Mouse (Mus musculus) MEL (cell line): ENCODE results near the gene Fdxr. TPM values are rescaled to one million over a fixed set of nuclear protein-coding genes. Genes with fewer than 3 reads are reported as not detected.

Experiments
- DNase-seq: peaks from one replicate; pipeline ENCODE4 v3.0.0; 2011; ENCODE audit warnings: low read depth, low spot score
- H3K27ac ChIP-seq: 2 replicates; pipeline ENCODE4 v1.5.1; 2012; ENCODE audit warnings: low read depth, mild to moderate bottlenecking, control low read depth, low read length, moderate library complexity; ENCODE audit not compliant: control insufficient read depth
- H3K27me3 ChIP-seq, 2 experiments: fragments of 150-350 bp in 1 of 2; sonication (generic) in 1 of 2; 2 replicates each; pipeline ENCODE4 v1.6.1; 2012; ENCODE audit warnings: low read length in 2 of 2, mild to moderate bottlenecking in 2 of 2, improper control_type of control experiment in 1 of 2, moderate library complexity in 1 of 2; ENCODE audit not compliant: insufficient read depth in 2 of 2, control insufficient read depth in 1 of 2
- H3K36me3 ChIP-seq, 2 experiments: 2 replicates each; pipeline ENCODE4 v1.6.1; 2012 to 2014; ENCODE audit warnings: low read length in 2 of 2, improper control_type of control experiment in 1 of 2, inconsistent platforms in 1 of 2, mild to moderate bottlenecking in 1 of 2; ENCODE audit not compliant: insufficient read depth in 2 of 2, control insufficient read depth in 1 of 2
- H3K4me1 ChIP-seq, 2 experiments: fragments of 150-350 bp in 1 of 2; sonication (generic) in 1 of 2; 2 replicates each; pipeline ENCODE4 v1.6.1; 2012; ENCODE audit warnings: low read length in 2 of 2, improper control_type of control experiment in 1 of 2, mild to moderate bottlenecking in 1 of 2; ENCODE audit not compliant: insufficient read depth in 2 of 2, control insufficient read depth in 1 of 2
- H3K4me3 ChIP-seq, 2 experiments: fragments of 150-350 bp in 1 of 2; sonication (generic) in 1 of 2; 2 replicates each; pipeline ENCODE4 v1.5.1; 2012; ENCODE audit warnings: low read depth in 2 of 2, low read length in 2 of 2, mild to moderate bottlenecking in 2 of 2, moderate library complexity in 2 of 2, control low read depth in 1 of 2, improper control_type of control experiment in 1 of 2; ENCODE audit not compliant: control insufficient read depth in 1 of 2, insufficient read depth in 1 of 2
- H3K79me2 ChIP-seq: 2 replicates; pipeline ENCODE4 v1.6.1; 2012; ENCODE audit warnings: mild to moderate bottlenecking, low read length, moderate library complexity; ENCODE audit not compliant: control insufficient read depth, poor library complexity, insufficient read depth
- H3K9ac ChIP-seq: 2 replicates; pipeline ENCODE4 v1.6.1; 2012; ENCODE audit warnings: low read depth, mild to moderate bottlenecking, control low read depth, low read length, moderate library complexity; ENCODE audit not compliant: control insufficient read depth, poor library complexity, severe bottlenecking
- H3K9me3 ChIP-seq: fragments of 150-350 bp; sonication (generic); replicated peaks from 2 replicates; pipeline ENCODE4 v1.6.1; 2012; ENCODE audit warnings: mild to moderate bottlenecking, low read length, improper control_type of control experiment, moderate library complexity; ENCODE audit not compliant: insufficient read depth
- BHLHE40 ChIP-seq: IDR thresholded peaks from 2 replicates; pipeline ENCODE4 v1.6.1; 2012; ENCODE audit warnings: low read depth, mild to moderate bottlenecking, inconsistent platforms, low read length, improper control_type of control experiment, borderline replicate concordance
- CHD1 ChIP-seq: IDR thresholded peaks from 2 replicates; pipeline ENCODE4 v1.6.1; 2012; ENCODE audit warnings: low read depth, mild to moderate bottlenecking, inconsistent platforms, low read length, improper control_type of control experiment
- E2F4 ChIP-seq: IDR thresholded peaks from 2 replicates; pipeline ENCODE4 v1.6.1; 2011; ENCODE audit warnings: low read depth, low read length, improper control_type of control experiment, borderline replicate concordance
- ELF1 ChIP-seq: IDR thresholded peaks from 2 replicates; pipeline ENCODE4 v1.6.1; 2014; ENCODE audit warnings: low read depth, mild to moderate bottlenecking, inconsistent platforms, low read length, improper control_type of control experiment, moderate library complexity
- ETS1 ChIP-seq: IDR thresholded peaks from 2 replicates; pipeline ENCODE4 v1.6.1; 2012; ENCODE audit warnings: low read depth, mild to moderate bottlenecking, inconsistent platforms, low read length, improper control_type of control experiment, moderate library complexity
- GABPA ChIP-seq: IDR thresholded peaks from 2 replicates; pipeline ENCODE4 v1.6.1; 2012; ENCODE audit warnings: low read depth, mild to moderate bottlenecking, inconsistent platforms, low read length, improper control_type of control experiment, moderate library complexity
- GATA1 ChIP-seq: IDR thresholded peaks from 2 replicates; pipeline ENCODE4 v1.6.1; 2011; ENCODE audit warnings: low read depth, low read length, improper control_type of control experiment
- HCFC1 ChIP-seq: IDR thresholded peaks from 2 replicates; pipeline ENCODE4 v1.6.1; 2012; ENCODE audit warnings: low read depth, mild to moderate bottlenecking, inconsistent platforms, low read length, improper control_type of control experiment, moderate library complexity
- JUND ChIP-seq: IDR thresholded peaks from 2 replicates; pipeline ENCODE4 v1.6.1; 2011; ENCODE audit warnings: low read depth, mild to moderate bottlenecking, improper control_type of control experiment, low read length
- KAT2A ChIP-seq: conservative IDR thresholded peaks from 2 replicates; pipeline ENCODE4 v1.6.1; 2012; ENCODE audit warnings: low read depth, low read length, improper control_type of control experiment, inconsistent platforms
- MAX ChIP-seq: IDR thresholded peaks from 2 replicates; pipeline ENCODE4 v1.6.1; 2011; ENCODE audit warnings: low read length, improper control_type of control experiment
- MAZ ChIP-seq: IDR thresholded peaks from 2 replicates; pipeline ENCODE4 v1.6.1; 2012; ENCODE audit warnings: low read depth, mild to moderate bottlenecking, inconsistent platforms, low read length, improper control_type of control experiment
- MYC ChIP-seq: IDR thresholded peaks from 2 replicates; pipeline ENCODE4 v1.6.1; 2011; ENCODE audit warnings: low read depth, mild to moderate bottlenecking, low read length, improper control_type of control experiment, moderate library complexity
- NELFE ChIP-seq: IDR thresholded peaks from 2 replicates; pipeline ENCODE4 v1.6.1; 2011; ENCODE audit warnings: low read depth, low read length, improper control_type of control experiment
- NRF1 ChIP-seq: IDR thresholded peaks from 2 replicates; pipeline ENCODE4 v1.6.1; 2014; ENCODE audit warnings: low read depth, mild to moderate bottlenecking, inconsistent platforms, low read length, improper control_type of control experiment, moderate library complexity; ENCODE audit not compliant: poor library complexity, insufficient read depth, severe bottlenecking
- POLR2A ChIP-seq, 2 experiments: IDR thresholded peaks; 2 replicates each; pipeline ENCODE4 v1.6.1; 2011 to 2012; ENCODE audit warnings: low read length in 2 of 2, mild to moderate bottlenecking in 2 of 2, control low read depth in 1 of 2, improper control_type of control experiment in 1 of 2, low read depth in 1 of 2, moderate library complexity in 1 of 2; ENCODE audit not compliant: control insufficient read depth in 1 of 2, insufficient read depth in 1 of 2, poor library complexity in 1 of 2
- POLR2AphosphoS2 ChIP-seq: IDR thresholded peaks from 2 replicates; pipeline ENCODE4 v1.6.1; 2011; ENCODE audit warnings: low read length, improper control_type of control experiment
- RAD21 ChIP-seq: IDR thresholded peaks from 2 replicates; pipeline ENCODE4 v1.6.1; 2011; ENCODE audit warnings: mild to moderate bottlenecking, low read depth, low read length, improper control_type of control experiment
- RCOR1 ChIP-seq: IDR thresholded peaks from 2 replicates; pipeline ENCODE4 v1.6.1; 2012; ENCODE audit warnings: low read depth, mild to moderate bottlenecking, inconsistent platforms, low read length, improper control_type of control experiment
- SIN3A ChIP-seq: IDR thresholded peaks from 2 replicates; pipeline ENCODE4 v1.6.1; 2012; ENCODE audit warnings: low read length, improper control_type of control experiment, inconsistent platforms
- SMC3 ChIP-seq: IDR thresholded peaks from 2 replicates; pipeline ENCODE4 v1.6.1; 2011; ENCODE audit warnings: low read depth, low read length, improper control_type of control experiment
- TBP ChIP-seq: IDR thresholded peaks from 2 replicates; pipeline ENCODE4 v1.8.0; 2011; ENCODE audit warnings: low read depth, low read length, improper control_type of control experiment
- TCF12 ChIP-seq: IDR thresholded peaks from 2 replicates; pipeline ENCODE4 v1.6.1; 2014; ENCODE audit warnings: low read depth, mild to moderate bottlenecking, inconsistent platforms, low read length, improper control_type of control experiment, moderate library complexity
- USF1 ChIP-seq: IDR thresholded peaks from 2 replicates; pipeline ENCODE4 v1.6.1; 2014; ENCODE audit warnings: low read depth, mild to moderate bottlenecking, inconsistent platforms, low read length, improper control_type of control experiment, moderate library complexity
- ZC3H11A ChIP-seq: IDR thresholded peaks from 2 replicates; pipeline ENCODE4 v1.6.1; 2012; ENCODE audit warnings: low read depth, mild to moderate bottlenecking, inconsistent platforms, low read length, improper control_type of control experiment
- ZKSCAN1 ChIP-seq: IDR thresholded peaks from 2 replicates; pipeline ENCODE4 v1.6.1; 2012; ENCODE audit warnings: low read depth, mild to moderate bottlenecking, inconsistent platforms, low read length, improper control_type of control experiment, moderate library complexity
- ZMIZ1 ChIP-seq: IDR thresholded peaks from 2 replicates; pipeline ENCODE4 v1.6.1; 2012; ENCODE audit warnings: low read depth, mild to moderate bottlenecking, inconsistent platforms, low read length, improper control_type of control experiment, moderate library complexity
- ZNF384 ChIP-seq: IDR thresholded peaks from 2 replicates; pipeline ENCODE4 v1.6.1; 2012; ENCODE audit warnings: low read depth, mild to moderate bottlenecking, inconsistent platforms, low read length, improper control_type of control experiment
- polyA plus RNA-seq, 2 experiments: library from polyadenylated mRNA; stranded (reverse) in 1 of 2; unstranded in 1 of 2; fragments of >175 nt in 1 of 2; fragments of >200 nt in 1 of 2; gene quantifications; 2 replicates each; pipeline versions ENCODE4 v1.2.1 to v1.2.4; 2012; ENCODE audit warnings: low replicate concordance in 2 of 2, low read depth in 1 of 2; ENCODE audit not compliant: insufficient read length in 2 of 2, insufficient read depth in 1 of 2, missing spikeins in 1 of 2
- total RNA-seq: library from RNA; depleted of rRNA; stranded (reverse); fragments of 300-350 nt; gene quantifications from 2 replicates; pipeline ENCODE4 v1.2.3, GENCODE M21; 2012

Fdxr gene
- total and polyA plus RNA-seq, 3 experiments, result 32.7 to 37.7 TPM; not detected in 1

- peaks cover 0 to 16% of the 10 kb centered on the region in 2 experiments; a peak in 3 of 4 replicates for H3K36me3 ChIP-seq
- TF ChIP-seq TCF12 (no peak), ZKSCAN1 (no peak), USF1 (no peak), POLR2A (IDR thresholded peaks at IDR 0.05; ENCODE audit: control insufficient read depth in 1 of 2, insufficient read depth in 1 of 2, low read depth in 1 of 2, low read length in 2 of 2, poor library complexity in 1 of 2) (no peak)
- DNase-seq, result no peak
- H3K9ac ChIP-seq, result no peak overlapping the region
- H3K27me3 ChIP-seq, result no peaks in the 10 kb centered on the region
- H3K27ac ChIP-seq, result no peak overlapping the region
- no peaks in the 10 kb centered on the region for H3K9me3 ChIP-seq
- peaks cover 6% of the 10 kb centered on the region; the same call in 1 of the 2 replicates for H3K79me2 ChIP-seq
- H3K4me1 ChIP-seq, result peaks cover 10 to 20% of the 10 kb centered on the region in 2 experiments
- H3K4me3 ChIP-seq, result no peak overlapping the region
These were observed 2.1 kb downstream of the Fdxr start for GRCm38 (mm10) chr11:115274771-115275170.

- H3K36me3 ChIP-seq, result peaks cover 0 to 16% of the 10 kb centered on the region in 2 experiments; a peak in 3 of 4 replicates
- no peaks in the 10 kb centered on the region for H3K9me3 ChIP-seq
These were observed 2.7 kb downstream of the Fdxr start for GRCm38 (mm10) chr11:115274178-115274577.

GRCm38 (mm10) chr11:115273735-115274134, 3.1 kb downstream of the Fdxr start:
- Histone ChIP-seq H3K79me2 (peaks cover 6% of the 10 kb centered on the region; the same call in 1 of the 2 replicates), H3K4me3 (no peak overlapping the region), H3K9me3 (no peaks in the 10 kb centered on the region), H3K9ac (no peak overlapping the region), H3K36me3 (peaks cover 0 to 16% of the 10 kb centered on the region in 2 experiments; a peak in 3 of 4 replicates)
- DNase-seq, result no peak
- TF ChIP-seq NELFE (no peak), SIN3A (no peak), GATA1 (no peak), ZKSCAN1 (no peak), ZMIZ1 (no peak), HCFC1 (no peak), USF1 (no peak), E2F4 (no peak), RAD21 (no peak), MYC (no peak), RCOR1 (no peak), MAZ (no peak), ELF1 (no peak), TCF12 (no peak), POLR2AphosphoS2 (no peak), GABPA (no peak), POLR2A (IDR thresholded peaks at IDR 0.05; ENCODE audit: control insufficient read depth in 1 of 2, insufficient read depth in 1 of 2, low read depth in 1 of 2, low read length in 2 of 2, poor library complexity in 1 of 2) (no peak), CHD1 (no peak)
- TF ChIP-seq, all 39 proteins: peak for 0
- H3K27ac ChIP-seq, result no peak overlapping the region
- peaks cover 7 to 20% of the 10 kb centered on the region in 2 experiments for H3K4me1 ChIP-seq
- H3K27me3 ChIP-seq, result no peaks in the 10 kb centered on the region

More at GRCm38 (mm10) chr11:115274178-115274577, 2.7 kb downstream of the Fdxr start:
- TF ChIP-seq GATA1 (no peak), BHLHE40 (no peak), ZC3H11A (no peak), ETS1 (no peak), RAD21 (no peak), ZNF384 (no peak), MAX (no peak), POLR2AphosphoS2 (no peak), ZMIZ1 (no peak), NRF1 (no peak), USF1 (no peak), HCFC1 (no peak), SMC3 (no peak), TBP (no peak), MYC (no peak), POLR2A (IDR thresholded peaks at IDR 0.05; ENCODE audit: control insufficient read depth in 1 of 2, insufficient read depth in 1 of 2, low read depth in 1 of 2, low read length in 2 of 2, poor library complexity in 1 of 2) (no peak), KAT2A (no peak), JUND (no peak), CHD1 (no peak)
- H3K4me3 ChIP-seq, result no peak overlapping the region
- no peak overlapping the region for H3K27ac ChIP-seq
- H3K79me2 ChIP-seq, result peaks cover 6% of the 10 kb centered on the region; the same call in 1 of the 2 replicates
- no peak for DNase-seq
- peaks cover 7 to 20% of the 10 kb centered on the region in 2 experiments for H3K4me1 ChIP-seq
- no peaks in the 10 kb centered on the region for H3K27me3 ChIP-seq
- H3K9ac ChIP-seq, result no peak overlapping the region
